Mouse (Mus musculus) spleen, adult 2 months (tissue): ENCODE results near the gene Cxcr1.

Experiments used
- CTCF ChIP-seq: fragments of 200-500 bp; IDR thresholded peaks from 2 replicates; pipeline ENCODE4 v1.5.1; 2011; ENCODE audit warnings: mild to moderate bottlenecking, inconsistent platforms; ENCODE audit not compliant: insufficient read depth, insufficient read length, insufficient replicate concordance; ENCODE audit errors: extremely low read depth
- POLR2A ChIP-seq: fragments of 200-500 bp; IDR thresholded peaks from 2 replicates; pipeline ENCODE4 v1.6.1; 2011; ENCODE audit warnings: low read depth, low read length, inconsistent platforms

DNA sequence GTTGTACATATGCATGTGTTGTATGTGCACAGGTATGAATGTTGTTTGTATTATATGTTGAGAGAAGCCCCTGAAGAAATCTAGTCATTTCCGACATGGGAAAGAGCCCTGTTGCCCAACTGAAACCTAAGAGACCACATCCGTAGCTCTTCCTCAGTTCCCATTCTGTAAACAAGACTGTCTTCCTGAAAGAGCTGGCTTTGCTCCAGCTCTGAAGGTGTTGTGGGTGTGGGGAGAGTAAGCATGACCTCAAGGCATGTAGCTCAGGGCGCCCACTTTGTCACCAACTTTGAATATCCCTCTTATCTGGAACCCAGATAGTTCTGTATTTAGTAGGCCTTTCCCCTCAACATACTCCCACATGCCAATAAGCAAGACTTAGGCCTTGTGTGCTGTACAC, 15.8 kb downstream of the Cxcr1 start:
- TF ChIP-seq CTCF (no peak), POLR2A (no peak)
